Mouse (Mus musculus) heart, embryonic 13.5 days (tissue): ENCODE results near the gene Ddb2. TPM values are rescaled to one million over a fixed set of nuclear protein-coding genes. Genes with fewer than 3 reads are reported as not detected.
A peak's percentile ranks its signal among the peaks of the same experiment; 100 is the strongest.

ENCODE experiments used
- ATAC-seq: fragments of 200-750 bp; cut with Nextera tagmentation; 2 replicates; pipeline ENCODE4 v1.8.0; 2017; ENCODE audit warnings: moderate TSS enrichment; ENCODE audit not compliant: insufficient number of reproducible peaks, low FRiP score, low TSS enrichment; ENCODE audit errors: extremely low read depth
- H3K27ac ChIP-seq: fragments of 300-500 bp; sonication (generic); replicated peaks from 2 replicates; pipeline ENCODE4 v1.5.1; 2015; ENCODE audit warnings: moderate library complexity, mild to moderate bottlenecking, inconsistent platforms
- H3K27me3 ChIP-seq: fragments of 300-500 bp; sonication (generic); replicated peaks from 2 replicates; pipeline ENCODE4 v1.6.1; 2015; ENCODE audit warnings: mild to moderate bottlenecking, inconsistent platforms
- H3K36me3 ChIP-seq: fragments of 300-500 bp; sonication (generic); 2 replicates; pipeline ENCODE4 v1.6.1; 2015; ENCODE audit warnings: mild to moderate bottlenecking, inconsistent platforms
- H3K4me1 ChIP-seq: fragments of 300-500 bp; sonication (generic); 2 replicates; pipeline ENCODE4 v1.6.1; 2015; ENCODE audit warnings: inconsistent platforms
- H3K4me2 ChIP-seq: fragments of 300-500 bp; sonication (generic); 2 replicates; pipeline ENCODE4 v1.6.1; 2015; ENCODE audit warnings: inconsistent platforms, mild to moderate bottlenecking, moderate library complexity
- H3K4me3 ChIP-seq: fragments of 300-500 bp; sonication (generic); 2 replicates; pipeline ENCODE4 v1.5.1; 2015; ENCODE audit warnings: moderate library complexity, mild to moderate bottlenecking, inconsistent platforms
- H3K9ac ChIP-seq: fragments of 300-500 bp; sonication (generic); 2 replicates; pipeline ENCODE4 v1.6.1; 2015; ENCODE audit warnings: inconsistent platforms, mild to moderate bottlenecking, moderate library complexity
- H3K9me3 ChIP-seq: fragments of 300-500 bp; sonication (generic); 2 replicates; pipeline ENCODE4 v1.6.1; 2016; ENCODE audit warnings: inconsistent platforms
- WGBS: fragments of 180-500 bp; shearing (Covaris S2); methylation state at CpG from one replicate; pipeline ENCODE4 v1.1.7; 2015; ENCODE audit warnings: mixed read lengths; 5-methylcytosine and 5-hydroxymethylcytosine counted together
- polyA plus RNA-seq: library from polyadenylated mRNA; unstranded; fragments of >200 nt; fragmentation: Nextera tagmentation; extraction: Ambion mirVana; gene quantifications from 2 replicates; pipeline ENCODE4 v1.2.1, GENCODE M21; 2015

The Ddb2 gene
- polyA plus RNA-seq, 1 experiment from 2014 or later = 7.1 TPM

DNA sequence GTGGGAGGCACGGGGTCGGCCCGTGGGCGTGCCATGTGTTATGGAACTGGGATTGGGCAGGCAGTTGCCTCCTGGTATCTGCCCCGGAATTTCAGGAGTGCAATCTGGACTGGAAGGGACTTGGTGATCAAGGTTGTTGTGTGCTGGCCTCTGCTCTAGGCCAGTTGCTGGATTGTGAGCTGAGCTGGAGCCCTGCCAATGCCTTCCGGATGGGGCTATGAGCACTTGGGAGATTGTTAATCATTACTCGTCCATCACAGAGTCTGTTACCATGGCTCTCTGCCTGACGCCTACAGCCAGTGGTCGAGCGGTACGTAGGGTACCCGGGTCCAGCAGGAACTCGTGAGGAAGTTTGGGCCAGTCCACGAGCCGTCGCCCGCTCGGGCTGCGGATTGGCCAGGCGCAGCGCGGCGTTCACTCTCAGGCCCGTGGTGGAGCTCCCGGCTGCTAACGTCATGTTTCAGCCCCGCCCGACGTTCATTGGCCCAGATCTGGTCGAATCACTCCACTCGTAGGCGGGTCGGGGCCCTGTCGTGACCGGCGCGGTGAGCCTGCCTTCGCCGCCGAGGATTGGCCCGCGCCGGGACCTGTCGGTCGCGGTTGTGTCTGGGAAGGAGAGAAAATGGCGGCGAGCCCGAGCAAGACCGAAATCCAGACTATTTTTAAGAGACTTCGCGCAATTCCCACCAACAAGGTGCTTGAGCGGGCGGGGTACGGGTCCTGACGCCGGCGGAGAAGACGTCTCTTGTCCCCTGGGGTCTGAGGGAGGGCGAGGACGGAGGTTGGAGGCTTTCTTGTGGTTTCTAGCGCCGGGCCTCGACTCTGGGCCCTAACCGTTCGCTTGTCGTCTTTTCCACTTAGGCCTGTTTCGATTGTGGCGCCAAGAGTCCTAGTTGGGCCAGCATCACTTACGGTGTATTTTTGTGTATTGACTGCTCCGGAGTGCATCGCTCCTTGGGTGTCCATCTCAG lies 28.2 kb upstream of the Ddb2 start, which contains the start of gene Arfgap2:
Gene Arfgap2 (plus strand): TSS at position 264 of the 971 bp plus-strand sequence.
- peak; percentile 98 for ATAC-seq
- peak within 1 kb of the TSS; percentile 69 for H3K4me3 ChIP-seq
- peaks cover 73% of the 10 kb centered on the region for H3K36me3 ChIP-seq
- H3K27ac ChIP-seq = peak within 1 kb of the TSS; percentile 94
- peak within 1 kb of the TSS; percentile 92 for H3K9ac ChIP-seq
- WGBS = 1% methylated on average over 72 of the region's 72 CpGs
- H3K27me3 ChIP-seq = no peaks in the 10 kb centered on the region
- no peaks in the 10 kb centered on the region for H3K9me3 ChIP-seq
- peaks cover 21% of the 10 kb centered on the region for H3K4me1 ChIP-seq
- peak within 1 kb of the TSS; percentile 92 for H3K4me2 ChIP-seq

DNA sequence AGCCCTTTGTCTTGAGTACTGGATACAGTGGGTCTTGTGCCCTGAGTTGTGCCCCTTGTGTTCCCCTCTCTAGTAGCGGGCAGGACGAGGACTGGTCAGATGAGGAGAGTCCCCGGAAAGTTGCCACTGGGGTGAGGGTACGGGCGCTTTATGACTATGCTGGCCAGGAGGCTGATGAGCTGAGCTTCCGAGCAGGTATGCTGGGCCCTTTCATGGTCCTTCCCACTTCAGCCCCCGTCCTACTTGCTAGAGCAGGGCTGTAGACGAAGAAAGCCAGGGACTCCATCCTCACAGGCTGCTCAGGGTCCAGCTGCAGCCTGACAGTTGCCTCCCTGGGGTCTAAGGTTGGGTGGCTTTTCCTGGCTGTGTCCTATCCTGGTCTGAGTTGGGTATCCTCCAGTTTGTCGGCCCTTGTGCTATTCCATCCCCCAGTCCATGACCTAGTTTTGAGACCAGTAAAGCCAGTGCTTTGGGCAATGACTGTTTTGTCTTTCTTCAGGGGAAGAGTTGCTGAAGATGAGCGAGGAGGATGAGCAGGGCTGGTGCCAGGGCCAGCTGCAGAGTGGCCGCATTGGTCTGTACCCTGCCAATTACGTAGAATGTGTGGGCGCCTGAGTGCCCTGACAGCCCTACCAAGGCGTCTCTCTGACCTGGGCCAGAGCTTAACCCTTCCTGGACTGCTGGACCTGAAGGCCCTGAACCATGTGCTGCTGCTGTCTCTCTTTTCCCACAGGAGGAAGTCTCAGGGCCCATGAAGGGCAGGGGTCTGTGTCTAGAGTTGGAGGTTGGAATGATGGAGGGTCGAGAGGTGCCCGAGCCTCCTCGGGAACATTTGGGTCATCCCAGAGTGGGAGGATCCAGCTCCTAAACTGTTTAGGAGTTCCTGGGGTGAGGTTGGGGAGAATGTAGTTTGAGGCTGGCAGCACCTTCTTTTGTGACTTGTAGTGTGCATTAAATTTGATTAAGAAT lies 27.2 kb upstream of the Ddb2 start:
- peak overlapping the region; percentile 92 for H3K4me2 ChIP-seq
- no peaks in the 10 kb centered on the region for H3K27me3 ChIP-seq
- peak overlapping the region; percentile 69 for H3K4me3 ChIP-seq
- H3K9ac ChIP-seq = peak overlapping the region; percentile 73
- WGBS = 85% methylated on average over 17 of the region's 17 CpGs
- H3K9me3 ChIP-seq = no peaks in the 10 kb centered on the region
- H3K27ac ChIP-seq = peak overlapping the region; percentile 94
- H3K36me3 ChIP-seq = peaks cover 63% of the 10 kb centered on the region
- H3K4me1 ChIP-seq = peaks cover 32% of the 10 kb centered on the region
- ATAC-seq = no peak

DNA sequence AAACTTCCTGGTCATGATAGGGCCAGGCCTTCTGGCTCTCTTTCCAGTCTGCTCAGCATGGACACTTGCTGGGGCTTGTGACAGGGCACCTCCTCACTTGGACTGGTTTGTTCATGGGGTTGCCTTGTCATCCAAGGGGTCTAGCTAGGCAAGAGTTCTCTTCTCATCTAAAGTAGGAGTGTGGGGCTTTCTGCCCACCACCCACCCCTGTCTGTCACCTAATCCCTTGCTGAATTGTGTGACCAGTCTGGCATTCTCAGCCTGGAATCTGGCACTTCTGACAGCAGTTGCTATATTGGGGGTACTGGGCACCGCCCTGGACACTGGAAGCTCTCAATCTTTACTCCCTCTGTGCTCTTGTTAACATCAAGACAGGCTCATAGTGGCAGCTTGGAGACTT lies 22.7 kb upstream of the Ddb2 start:
- H3K4me3 ChIP-seq = no peak overlapping the region
- 53% methylated on average over 1 of the region's 1 CpGs for WGBS
- H3K9ac ChIP-seq = peak overlapping the region; percentile 58; the same call in 1 of the 2 replicates
- H3K4me2 ChIP-seq = peak overlapping the region; percentile 22
- ATAC-seq = no peak
- no peaks in the 10 kb centered on the region for H3K9me3 ChIP-seq
- H3K36me3 ChIP-seq = peaks cover 36% of the 10 kb centered on the region
- H3K27ac ChIP-seq = peak overlapping the region; percentile 66
- H3K4me1 ChIP-seq = peaks cover 49% of the 10 kb centered on the region
- H3K27me3 ChIP-seq = peaks cover 27% of the 10 kb centered on the region

DNA sequence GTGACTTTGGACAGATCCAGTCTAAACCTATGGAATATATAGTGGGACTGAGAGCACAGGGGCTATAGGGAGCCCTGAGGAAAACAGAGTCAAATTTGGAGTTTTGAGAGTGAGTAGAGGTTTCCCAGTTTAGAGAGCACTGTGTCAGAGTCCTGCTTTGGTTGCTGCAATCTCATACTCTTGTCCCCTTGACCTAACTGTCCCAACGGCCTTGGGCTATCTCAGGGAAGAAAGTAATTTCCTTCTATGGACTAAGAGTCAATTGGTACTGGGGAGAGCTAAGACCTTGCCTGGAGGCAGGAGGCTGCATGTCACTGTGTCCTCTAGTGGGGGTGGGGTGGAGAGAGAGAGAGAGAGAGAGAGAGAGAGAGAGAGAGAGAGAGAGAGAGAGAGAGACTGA lies 22.0 kb upstream of the Ddb2 start:
- no peak for ATAC-seq
- H3K4me2 ChIP-seq = no peak overlapping the region; the same call in 1 of the 2 replicates
- peaks cover 32% of the 10 kb centered on the region for H3K36me3 ChIP-seq
- no peak overlapping the region for H3K4me3 ChIP-seq
- no peaks in the 10 kb centered on the region for H3K9me3 ChIP-seq
- peak overlapping the region; percentile 85; the same call in 1 of the 2 replicates for H3K9ac ChIP-seq
- H3K27me3 ChIP-seq = peaks cover 33% of the 10 kb centered on the region
- H3K4me1 ChIP-seq = peaks cover 43% of the 10 kb centered on the region
- 42% methylated on average over 1 of the region's 1 CpGs for WGBS
- peak overlapping the region; percentile 66; the same call in 1 of the 2 replicates for H3K27ac ChIP-seq

DNA sequence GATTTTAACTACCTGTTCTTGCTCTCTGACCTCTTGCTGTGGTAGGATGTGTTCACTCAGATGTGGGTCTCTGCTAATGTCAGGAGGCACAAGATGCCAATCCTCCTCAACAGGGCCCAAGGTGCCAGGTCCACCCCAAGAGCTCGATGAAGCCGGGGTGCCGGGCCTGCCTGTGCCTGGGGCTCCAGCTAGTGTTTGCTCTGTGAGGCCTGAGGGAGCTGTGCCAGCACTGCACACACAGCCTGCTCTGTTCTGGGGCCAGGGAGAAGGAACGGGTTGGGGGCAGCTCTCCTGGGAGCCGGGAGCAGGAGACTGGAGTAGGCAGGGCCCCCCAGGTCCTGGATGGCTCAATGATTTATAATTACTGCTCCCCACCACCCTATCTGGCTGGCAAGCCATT lies 21.3 kb upstream of the Ddb2 start:
- WGBS = 66% methylated on average over 5 of the region's 5 CpGs
- ATAC-seq = no peak
- H3K9ac ChIP-seq = peak overlapping the region; percentile 85
- no peaks in the 10 kb centered on the region for H3K9me3 ChIP-seq
- H3K27ac ChIP-seq = peak overlapping the region; percentile 77
- H3K27me3 ChIP-seq = peaks cover 41% of the 10 kb centered on the region
- H3K36me3 ChIP-seq = peaks cover 25% of the 10 kb centered on the region
- H3K4me2 ChIP-seq = peak overlapping the region; percentile 81
- peaks cover 43% of the 10 kb centered on the region for H3K4me1 ChIP-seq
- H3K4me3 ChIP-seq = peak overlapping the region; percentile 82

DNA sequence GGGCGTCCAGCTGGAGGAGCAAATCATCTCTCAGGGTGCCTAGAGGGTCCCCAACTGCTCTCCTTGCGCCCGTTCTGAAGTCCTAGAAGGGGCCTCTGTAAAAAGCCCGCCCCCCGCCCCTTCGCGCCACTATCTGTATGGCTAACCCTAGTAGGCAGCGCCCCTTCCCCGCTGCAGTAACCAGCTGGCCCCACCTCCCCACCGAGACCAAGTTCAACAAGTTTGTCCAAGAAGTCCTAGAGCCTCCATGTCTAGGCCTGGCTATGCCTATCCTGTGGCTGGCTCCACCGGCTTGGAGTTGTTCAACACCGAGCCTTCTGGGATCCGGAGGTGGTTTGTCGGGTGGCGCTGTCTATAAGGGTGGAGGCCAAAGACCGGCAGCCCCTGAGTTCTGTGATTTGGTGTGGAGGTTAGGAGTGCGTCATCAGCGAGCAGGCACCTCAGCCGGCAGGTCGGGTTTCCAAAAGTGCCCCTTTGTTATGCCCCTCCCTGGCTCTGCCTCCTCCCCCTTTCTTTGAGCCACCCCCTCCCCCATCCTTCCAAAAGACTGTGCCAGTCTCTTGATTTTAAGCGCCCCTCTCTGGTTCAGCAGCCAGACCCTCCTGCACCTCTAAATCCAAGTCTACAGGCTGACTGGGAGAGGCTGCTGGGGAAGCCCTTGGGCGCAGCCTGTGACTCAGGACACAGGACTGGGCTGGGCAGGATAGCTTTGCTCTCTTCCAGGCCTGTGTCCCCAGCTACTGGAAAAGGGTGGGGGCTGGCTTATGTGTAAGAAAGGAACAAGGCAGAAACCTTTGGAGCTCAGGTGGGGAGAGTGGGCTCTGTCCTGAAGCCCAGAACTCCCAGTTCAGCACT lies 20.6 kb upstream of the Ddb2 start:
- WGBS = under 1% methylated on average over 22 of the region's 22 CpGs
- peak overlapping the region; percentile 82 for H3K4me3 ChIP-seq
- peak; percentile 47; the same call in 1 of the 2 replicates for ATAC-seq
- H3K4me1 ChIP-seq = peaks cover 49% of the 10 kb centered on the region
- peak overlapping the region; percentile 81 for H3K4me2 ChIP-seq
- peaks cover 46% of the 10 kb centered on the region for H3K27me3 ChIP-seq
- H3K27ac ChIP-seq = peak overlapping the region; percentile 77
- H3K9me3 ChIP-seq = no peaks in the 10 kb centered on the region
- peak overlapping the region; percentile 85 for H3K9ac ChIP-seq
- peaks cover 18% of the 10 kb centered on the region for H3K36me3 ChIP-seq

DNA sequence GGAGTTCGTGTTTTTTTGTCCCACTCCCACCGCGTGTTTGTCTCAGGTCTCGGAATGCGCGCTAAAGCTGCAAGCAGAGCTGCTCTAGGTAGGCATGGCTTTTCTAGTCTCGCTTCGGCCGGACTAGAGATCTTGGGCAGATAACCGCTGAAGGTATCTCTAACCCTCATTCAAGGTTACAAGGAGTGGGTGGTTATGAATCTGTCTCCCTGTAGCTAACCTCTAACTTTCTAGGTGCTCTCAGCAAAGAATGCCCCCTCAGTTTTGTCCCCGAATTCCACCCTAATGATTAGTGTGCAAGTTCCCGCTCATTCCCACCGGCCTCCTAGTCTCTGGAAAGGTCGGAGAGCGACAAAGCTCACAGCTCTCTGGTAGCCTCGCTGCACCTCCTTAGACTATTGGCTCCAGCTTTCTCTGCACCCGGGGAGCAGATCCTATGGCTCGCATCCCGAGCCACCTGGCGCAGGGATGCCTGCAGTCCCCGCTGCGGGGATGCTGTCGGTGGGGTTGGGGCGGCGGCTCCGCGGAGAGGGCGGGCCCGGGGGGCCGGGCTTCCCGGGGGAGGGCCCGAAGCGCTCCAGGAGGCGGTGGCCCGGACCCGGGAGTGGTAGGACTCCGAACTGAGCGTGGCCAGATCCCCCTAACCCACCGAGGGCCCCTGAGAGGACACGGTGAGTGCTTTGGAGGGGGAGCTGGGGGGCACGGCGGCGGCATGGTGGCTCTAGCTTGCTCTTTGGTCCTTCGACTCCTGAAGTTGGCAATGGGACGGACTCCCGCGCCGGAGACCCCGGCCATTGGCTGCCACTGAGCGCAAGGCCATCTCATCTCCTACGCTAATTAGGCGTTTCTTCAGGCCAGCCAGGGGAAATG lies 19.7 kb upstream of the Ddb2 start:
- under 1% methylated on average over 52 of the region's 52 CpGs for WGBS
- H3K36me3 ChIP-seq = peaks cover 12% of the 10 kb centered on the region
- peak overlapping the region; percentile 81 for H3K4me2 ChIP-seq
- peak; percentile 66; the same call in 1 of the 2 replicates for ATAC-seq
- H3K4me3 ChIP-seq = peak overlapping the region; percentile 82
- H3K27ac ChIP-seq = peak overlapping the region; percentile 77
- peaks cover 46% of the 10 kb centered on the region for H3K27me3 ChIP-seq
- H3K9ac ChIP-seq = peak overlapping the region; percentile 85
- peaks cover 58% of the 10 kb centered on the region for H3K4me1 ChIP-seq
- H3K9me3 ChIP-seq = no peaks in the 10 kb centered on the region

DNA sequence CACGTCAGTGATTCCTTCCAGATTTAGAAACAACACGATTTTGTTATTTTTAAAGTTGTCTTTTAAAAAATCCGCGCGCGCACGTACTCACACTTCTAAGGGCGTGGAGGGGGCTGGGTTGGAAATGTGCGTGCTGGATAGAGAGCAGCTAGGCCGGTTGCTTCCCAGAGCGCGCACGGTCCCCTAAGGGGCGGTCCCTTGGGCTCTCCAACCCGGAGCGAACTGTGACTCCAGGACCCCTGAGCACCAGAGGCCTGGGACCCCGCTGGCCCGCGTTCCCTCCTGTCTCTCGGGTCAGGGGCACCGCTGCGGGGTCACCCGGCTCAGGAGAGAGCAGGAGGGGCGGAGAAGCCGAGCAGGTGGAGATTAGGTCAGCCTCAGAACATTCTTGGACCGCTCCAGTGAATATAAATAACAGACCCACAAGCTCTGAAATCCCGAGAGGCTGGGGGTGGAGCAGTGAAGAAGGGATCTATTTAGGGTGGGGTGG lies 18.9 kb upstream of the Ddb2 start, which contains the start of gene Pacsin3:
Gene Pacsin3 (plus strand): TSS at position 294 of the 490 bp plus-strand sequence.
- WGBS = 1% methylated on average over 27 of the region's 27 CpGs
- H3K27ac ChIP-seq = peak within 1 kb of the TSS; percentile 77
- H3K36me3 ChIP-seq = peaks cover 4% of the 10 kb centered on the region
- H3K4me1 ChIP-seq = peaks cover 58% of the 10 kb centered on the region
- peaks cover 46% of the 10 kb centered on the region for H3K27me3 ChIP-seq
- peak; percentile 9; the same call in 1 of the 2 replicates for ATAC-seq
- H3K4me2 ChIP-seq = peak within 1 kb of the TSS; percentile 81
- peak within 1 kb of the TSS; percentile 85 for H3K9ac ChIP-seq
- peak within 1 kb of the TSS; percentile 82 for H3K4me3 ChIP-seq
- H3K9me3 ChIP-seq = no peaks in the 10 kb centered on the region

DNA sequence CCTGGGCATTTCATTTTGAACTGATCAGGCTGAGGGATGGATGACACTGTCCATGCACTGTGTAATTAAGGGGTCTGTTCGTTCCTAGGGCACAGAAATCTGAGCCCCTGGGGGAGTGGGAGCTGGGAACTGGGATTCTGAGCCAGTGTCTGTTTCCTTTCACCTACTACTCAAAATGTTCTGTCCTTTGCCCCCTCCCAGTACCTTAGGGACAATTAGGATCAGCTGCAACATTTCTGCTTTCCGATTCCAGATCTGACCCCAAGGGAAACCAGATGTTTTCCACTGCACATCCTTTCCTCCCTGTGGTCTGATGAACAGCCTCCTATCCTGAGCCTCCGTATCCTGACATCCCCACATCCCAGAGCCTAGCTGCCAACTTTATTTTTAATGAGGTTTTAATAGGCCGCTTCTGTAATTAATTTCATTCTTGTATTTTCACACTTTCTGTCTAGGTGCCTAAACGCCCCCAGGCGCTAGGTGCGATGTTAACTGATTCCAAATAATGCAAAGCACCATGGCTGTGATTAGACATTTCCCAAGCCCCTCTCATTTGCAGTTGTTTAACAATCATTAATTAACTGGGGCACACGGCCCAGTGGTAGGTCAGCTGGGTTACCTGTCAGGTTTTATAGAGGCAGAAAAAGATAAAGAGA lies 18.1 kb upstream of the Ddb2 start:
- H3K27ac ChIP-seq = no peak overlapping the region
- peak overlapping the region; percentile 81 for H3K4me2 ChIP-seq
- H3K9me3 ChIP-seq = no peaks in the 10 kb centered on the region
- H3K4me3 ChIP-seq = 0 out of 2 replicates have a peak overlapping the region, but pooled peaks have one; percentile 82
- 43% methylated on average over 8 of the region's 8 CpGs for WGBS
- H3K27me3 ChIP-seq = peaks cover 46% of the 10 kb centered on the region
- H3K36me3 ChIP-seq = no peaks in the 10 kb centered on the region
- H3K9ac ChIP-seq = peak overlapping the region; percentile 85; the same call in 1 of the 2 replicates
- ATAC-seq = no peak
- peaks cover 55% of the 10 kb centered on the region for H3K4me1 ChIP-seq
